Mouse (Mus musculus): ENCODE results near the gene Fut2.

The Fut2 gene

GRCm38 (mm10) chr7:45702809-45703520, 36.8 kb upstream of the Fut2 start:
- DNase-seq (ENCODE audit: low read depth), result no peak

- no peak for DNase-seq (ENCODE audit: low read depth)
These were observed 36.1 kb upstream of the Fut2 start for GRCm38 (mm10) chr7:45702316-45702715.

- no peak for DNase-seq (ENCODE audit: low read depth)
These were observed 35.4 kb upstream of the Fut2 start for GRCm38 (mm10) chr7:45701607-45702006.

- DNase-seq (ENCODE audit: low read depth), result no peak
These were observed 34.9 kb upstream of the Fut2 start for GRCm38 (mm10) chr7:45701072-45701471.

- DNase-seq (ENCODE audit: low read depth), result no peak
These were observed 34.3 kb upstream of the Fut2 start for GRCm38 (mm10) chr7:45700301-45701015.

- DNase-seq (ENCODE audit: low read depth), result no peak
These were observed 33.4 kb upstream of the Fut2 start, which contains the start of gene Car11 for GRCm38 (mm10) chr7:45699523-45700141. Gene Car11, plus strand, starts transcription at chr7:45699843.

GRCm38 (mm10) chr7:45697894-45698293, 31.7 kb upstream of the Fut2 start:
- no peak for DNase-seq (ENCODE audit: low read depth)

GRCm38 (mm10) chr7:45695098-45695497, 28.9 kb upstream of the Fut2 start:
- no peak for DNase-seq (ENCODE audit: low read depth)

GRCm38 (mm10) chr7:45693921-45694591, 27.9 kb upstream of the Fut2 start, which contains the start of gene Sec1:
Gene Sec1, minus strand, starts transcription at chr7:45694402.
- DNase-seq (ENCODE audit: low read depth), result no peak

- no peak for DNase-seq (ENCODE audit: low read depth)
These were observed 26.2 kb upstream of the Fut2 start for GRCm38 (mm10) chr7:45692364-45692763.

GRCm38 (mm10) chr7:45689800-45690199, 23.6 kb upstream of the Fut2 start:
- no peak for DNase-seq (ENCODE audit: low read depth)

GRCm38 (mm10) chr7:45689099-45689498, 22.9 kb upstream of the Fut2 start:
- DNase-seq (ENCODE audit: low read depth), result no peak

GRCm38 (mm10) chr7:45686841-45687240, 20.6 kb upstream of the Fut2 start:
- DNase-seq (ENCODE audit: low read depth), result no peak

- no peak for DNase-seq (ENCODE audit: low read depth)
These were observed 19.6 kb upstream of the Fut2 start for GRCm38 (mm10) chr7:45685811-45686210.

GRCm38 (mm10) chr7:45683396-45684050, 17.3 kb upstream of the Fut2 start, which contains the start of gene Ntn5:
Gene Ntn5, plus strand, starts transcription at chr7:45684022.
- no peak for DNase-seq (ENCODE audit: low read depth)

- DNase-seq (ENCODE audit: low read depth), result no peak
These were observed 16.2 kb upstream of the Fut2 start for GRCm38 (mm10) chr7:45682144-45683126.

GRCm38 (mm10) chr7:45681046-45681736, 15.0 kb upstream of the Fut2 start:
- DNase-seq (ENCODE audit: low read depth), result no peak

GRCm38 (mm10) chr7:45679966-45680621, 13.9 kb upstream of the Fut2 start:
- DNase-seq (ENCODE audit: low read depth), result peak; percentile 57

- DNase-seq (ENCODE audit: low read depth), result no peak
These were observed 12.3 kb upstream of the Fut2 start for GRCm38 (mm10) chr7:45678513-45678912.

Measured in fibroblast of lung, adult 2 months (primary cell).